Mouse (Mus musculus) lung, postnatal 25 days (tissue): ENCODE measurements around the gene Copz1.

ENCODE experiments used
- DNase-seq: peaks from one replicate; pipeline ENCODE4 v3.0.0; 2022; ENCODE audit warnings: low spot score

The Copz1 gene

GRCm38 (mm10) chr15:103339166-103339960 lies 66.8 kb downstream of the Copz1 start:
- no peak for DNase-seq

- DNase-seq, result no peak
Observed at GRCm38 (mm10) chr15:103339961-103340337, 67.4 kb downstream of the Copz1 start, which contains the start of gene Zfp385a. Gene Zfp385a, minus strand, starts transcription at chr15:103340093.

- DNase-seq, result no peak
Observed at GRCm38 (mm10) chr15:103340786-103341185, 68.3 kb downstream of the Copz1 start.

- DNase-seq, result no peak
Observed at GRCm38 (mm10) chr15:103341547-103341946, 69.0 kb downstream of the Copz1 start.

- peak; percentile 81 for DNase-seq
Observed at GRCm38 (mm10) chr15:103342415-103342814, 69.9 kb downstream of the Copz1 start.

- DNase-seq, result no peak
Observed at GRCm38 (mm10) chr15:103343008-103343407, 70.5 kb downstream of the Copz1 start.

GRCm38 (mm10) chr15:103343556-103343955 lies 71.0 kb downstream of the Copz1 start:
- no peak for DNase-seq

- no peak for DNase-seq
Observed at GRCm38 (mm10) chr15:103345789-103346188, 73.3 kb downstream of the Copz1 start.

- peak; percentile 78 for DNase-seq
Observed at GRCm38 (mm10) chr15:103347275-103347684, 74.8 kb downstream of the Copz1 start.
